Mouse (Mus musculus) large intestine, adult 2 months (tissue): ENCODE data around the gene Cmah. TPM values are rescaled to one million over a fixed set of nuclear protein-coding genes. Genes with fewer than 3 reads are reported as not detected.

Experiments used
- DNase-seq: peaks from one replicate; pipeline ENCODE4 v3.0.0-alpha.2; 2012; ENCODE audit warnings: low read depth, low spot score
- WGBS: fragments of 180-500 bp; shearing (Covaris S2); methylation state at CpG from one replicate; pipeline ENCODE4 v1.1.7; 2018; 5-methylcytosine and 5-hydroxymethylcytosine counted together
- polyA plus RNA-seq: library from polyadenylated mRNA; depleted of rRNA; stranded (reverse); fragments of >200 nt; gene quantifications from 2 replicates; pipeline ENCODE4 v1.2.3, GENCODE M21; 2012

Gene Cmah
- polyA plus RNA-seq, 1 experiment: 1.1 TPM

DNA sequence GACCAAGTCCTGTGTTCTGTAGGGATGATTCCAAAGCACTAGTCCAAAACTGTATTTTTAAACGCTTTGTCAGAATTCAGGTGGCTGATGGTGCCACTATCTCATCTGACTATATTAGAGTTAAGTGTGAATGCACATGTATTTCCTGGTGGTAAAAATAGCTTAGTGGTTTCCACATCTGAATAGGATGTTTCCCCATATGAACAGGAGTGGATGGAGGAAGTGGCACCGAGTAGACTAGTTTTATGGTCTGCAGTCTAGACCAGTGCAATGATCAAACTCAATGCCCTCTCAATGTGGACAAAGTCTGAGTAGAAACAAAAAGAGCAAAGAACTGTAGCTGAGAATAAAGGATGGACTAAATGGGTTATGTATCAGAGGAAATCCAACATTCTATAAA, 79.6 kb downstream of the Cmah start:
- whole genome bisulfite sequencing: 43% methylated on average over 2 of the region's 2 CpGs
- no peak for DNase-seq

- WGBS: 64% methylated on average over 4 of the region's 4 CpGs
- DNase-seq: no peak
Observed at GRCm38 (mm10) chr13:24414635-24415206, 87.5 kb downstream of the Cmah start.

GRCm38 (mm10) chr13:24415506-24416206, 88.5 kb downstream of the Cmah start:
- no peak for DNase-seq
- WGBS: 41% methylated on average over 13 of the region's 13 CpGs

- DNase-seq: no peak
- WGBS: 41% methylated on average over 4 of the region's 4 CpGs
Observed at GRCm38 (mm10) chr13:24416409-24416808, 89.2 kb downstream of the Cmah start.

DNA sequence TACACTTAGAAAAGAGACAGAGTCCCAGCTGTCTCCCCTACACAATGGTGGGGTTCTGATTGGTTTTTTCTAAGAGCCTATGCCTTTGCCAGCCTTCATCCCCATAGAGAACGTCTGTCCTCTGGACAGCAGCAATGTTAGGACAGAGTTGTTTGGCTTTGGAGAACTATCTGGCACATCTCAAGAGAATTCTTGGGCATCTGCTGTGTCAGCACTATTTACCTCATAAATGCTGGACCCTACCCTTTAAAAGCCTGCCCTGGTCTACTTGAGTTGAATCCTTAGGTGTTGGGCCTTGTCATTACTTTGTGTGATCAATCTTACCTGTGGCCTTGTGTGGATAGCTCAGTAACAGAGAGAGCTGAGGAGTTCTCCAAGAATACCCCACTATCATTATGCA, 90.8 kb downstream of the Cmah start:
- no peak for DNase-seq
- 66% methylated on average over 1 of the region's 1 CpGs for WGBS

DNA sequence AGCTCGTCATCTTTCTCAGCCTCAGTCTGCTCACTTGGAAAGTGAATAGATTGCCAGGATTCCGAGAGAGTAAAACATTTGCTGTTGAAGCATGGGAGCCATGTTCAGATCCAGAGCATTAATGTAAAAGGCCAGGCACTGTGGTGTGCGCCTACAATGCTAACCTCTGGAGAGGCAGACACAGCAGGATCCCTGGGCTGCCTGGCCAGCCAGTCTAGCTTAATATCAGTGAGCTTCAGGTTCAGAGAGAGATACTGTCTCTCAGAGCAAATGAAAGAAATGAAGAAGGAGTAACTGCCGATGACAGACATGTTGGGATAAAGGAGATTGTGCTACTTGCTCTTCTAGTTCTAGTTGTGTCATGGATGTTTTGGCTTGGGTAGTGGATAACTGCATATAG, 91.6 kb downstream of the Cmah start:
- WGBS: 87% methylated on average over 4 of the region's 4 CpGs
- DNase-seq: no peak

- WGBS: 63% methylated on average over 13 of the region's 13 CpGs
- no peak for DNase-seq
Observed at GRCm38 (mm10) chr13:24419560-24420250, 92.5 kb downstream of the Cmah start.

DNA sequence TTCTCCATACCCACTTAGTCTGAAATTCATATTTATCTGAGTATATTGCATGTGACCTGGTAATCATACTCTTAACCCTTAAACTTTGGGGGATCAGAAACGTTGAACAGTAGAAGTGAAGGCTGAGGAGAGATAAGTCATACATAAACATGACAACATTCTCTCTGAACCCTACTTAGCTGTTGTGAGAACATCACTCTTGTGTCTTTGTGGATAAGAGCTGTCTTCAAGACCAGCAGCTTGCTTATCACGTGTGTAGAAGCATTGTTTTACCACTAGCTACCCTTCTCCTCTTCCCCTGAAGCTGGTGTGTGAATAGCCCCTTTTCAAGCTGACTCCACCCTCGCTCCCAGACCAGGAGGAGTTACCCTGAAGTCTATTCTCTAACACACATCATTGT, 94.8 kb downstream of the Cmah start:
- 64% methylated on average over 3 of the region's 3 CpGs for WGBS
- DNase-seq: no peak

GRCm38 (mm10) chr13:24430215-24430614, 103.0 kb downstream of the Cmah start:
- DNase-seq: no peak
- WGBS: 77% methylated on average over 5 of the region's 5 CpGs

GRCm38 (mm10) chr13:24431593-24431992, 104.4 kb downstream of the Cmah start:
- DNase-seq: no peak
- 84% methylated on average over 3 of the region's 3 CpGs for WGBS

DNA sequence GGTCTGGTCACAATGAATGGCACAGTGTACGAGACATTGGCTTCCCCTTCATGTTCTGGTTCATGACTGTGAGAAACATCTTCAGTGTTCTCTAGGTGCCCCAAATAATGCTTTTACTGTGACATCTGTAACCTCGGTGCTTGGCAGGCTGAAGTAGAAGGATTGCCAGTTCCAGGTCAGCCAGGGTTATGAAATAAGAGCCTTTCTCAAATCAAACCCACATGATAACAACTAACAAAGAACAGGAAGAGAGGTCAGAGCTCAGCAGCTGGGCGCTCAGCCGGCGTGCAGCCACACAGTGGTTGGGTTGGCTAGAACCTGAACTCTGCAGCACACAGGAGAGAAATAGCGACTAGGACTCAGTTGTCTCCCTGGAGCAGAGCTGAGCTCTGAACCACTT, 115.1 kb downstream of the Cmah start:
- 29% methylated on average over 6 of the region's 6 CpGs for WGBS
- no peak for DNase-seq

DNA sequence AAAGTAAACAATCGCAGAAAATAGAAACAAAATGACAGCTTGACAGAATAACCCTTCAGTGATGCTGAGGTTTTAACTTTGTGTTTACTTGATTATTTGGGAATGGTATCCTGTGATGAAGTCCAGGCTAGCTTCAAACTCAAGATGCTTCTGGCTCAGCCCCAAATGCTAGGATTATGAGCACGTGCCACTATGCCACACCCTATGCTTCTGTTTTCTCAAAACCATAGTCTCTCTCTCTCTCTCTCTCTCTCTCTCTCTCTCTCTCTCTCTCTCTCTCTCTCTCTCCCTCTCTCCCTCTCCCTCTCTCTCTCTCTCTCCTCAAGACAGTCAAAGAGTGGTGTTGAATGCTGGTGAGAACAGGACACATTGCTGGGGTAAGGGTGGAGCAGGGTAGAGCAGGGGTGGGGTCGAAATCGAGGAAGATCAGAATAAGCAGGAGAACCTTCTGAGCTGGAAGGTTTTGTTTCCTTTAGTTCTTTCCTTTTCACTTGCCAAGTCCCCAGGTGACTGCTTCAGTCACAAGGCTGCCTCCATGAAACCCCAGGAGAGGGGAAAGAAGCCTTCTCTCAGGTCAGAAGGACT, 116.7 kb downstream of the Cmah start:
- WGBS: 36% methylated on average over 4 of the region's 4 CpGs
- no peak for DNase-seq

GRCm38 (mm10) chr13:24444709-24445108, 117.5 kb downstream of the Cmah start:
- no peak for DNase-seq
- WGBS: 41% methylated on average over 4 of the region's 4 CpGs

- DNase-seq: no peak
- 71% methylated on average over 3 of the region's 3 CpGs for WGBS
Observed at GRCm38 (mm10) chr13:24445166-24445565, 118.0 kb downstream of the Cmah start.

GRCm38 (mm10) chr13:24446081-24446480, 118.9 kb downstream of the Cmah start:
- no peak for DNase-seq
- 89% methylated on average over 4 of the region's 4 CpGs for WGBS

GRCm38 (mm10) chr13:24447043-24447442, 119.8 kb downstream of the Cmah start:
- DNase-seq: no peak
- WGBS: 22% methylated on average over 5 of the region's 5 CpGs

GRCm38 (mm10) chr13:24448578-24448977, 121.4 kb downstream of the Cmah start:
- DNase-seq: no peak
- 78% methylated on average over 6 of the region's 6 CpGs for WGBS

- WGBS: 42% methylated on average over 2 of the region's 2 CpGs
- DNase-seq: no peak
Observed at GRCm38 (mm10) chr13:24451455-24451854, 124.3 kb downstream of the Cmah start.

- no peak for DNase-seq
- 59% methylated on average over 5 of the region's 5 CpGs for WGBS
Observed at GRCm38 (mm10) chr13:24453737-24454136, 126.5 kb downstream of the Cmah start.

GRCm38 (mm10) chr13:24456385-24456784, 129.2 kb downstream of the Cmah start:
- WGBS: 76% methylated on average over 4 of the region's 4 CpGs
- no peak for DNase-seq

DNA sequence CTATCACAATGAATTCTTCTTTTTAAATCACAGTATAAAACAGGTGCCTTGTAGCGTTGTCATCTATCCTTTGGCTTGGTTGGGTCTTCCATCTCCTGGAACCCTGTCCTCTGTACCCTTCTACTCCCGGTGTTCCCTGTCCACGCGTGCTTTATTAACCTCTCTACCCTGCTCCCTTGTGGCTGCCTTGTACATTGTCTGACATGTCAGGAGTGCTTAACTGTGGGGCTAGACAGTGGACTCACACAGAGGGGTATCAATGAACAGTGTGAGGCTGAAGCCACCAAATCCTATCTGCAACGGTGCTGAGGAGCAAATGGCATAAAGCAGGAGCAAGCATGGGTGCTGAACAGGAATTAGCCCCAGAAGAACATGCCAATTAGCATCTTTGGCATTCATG, 133.3 kb downstream of the Cmah start:
- WGBS: 91% methylated on average over 5 of the region's 5 CpGs
- no peak for DNase-seq
